18 mouse cellular contexts compared by ENCODE assay signal in genomic region chr2:28301313-28301712, GRCm38 (mm10).
DNase-seq lines count a peak whose midpoint lies in the region; ATAC-seq and TF ChIP-seq lines count a peak whose summit lies in the region.
"Had no signal": no experiment of that assay in that cellular context is flagged by ENCODE, and none has a peak within 500 bp of the region (broad histone marks: within the 10 kb centered on the region; RNA-seq: fewer than 3 reads in every experiment).

No protein-coding gene starts in this region.

- intact Hi-C loops in left cerebral cortex, adult 2 months (cut with DNase I) = loop anchor here (5.0 kb wide), 4 partner anchors 44 to 234 kb away; no protein-coding TSS in a partner anchor

- peak; percentile 70 for ATAC-seq in intestine, embryonic 15.5 days
- no peak for ATAC-seq in limb, embryonic 11.5 days (ENCODE audit: insufficient number of reproducible peaks, low FRiP score, low TSS enrichment, low read depth)
- no peak for ATAC-seq in hindbrain, embryonic 12.5 days (ENCODE audit: low FRiP score)
- ATAC-seq: activated CD4-positive, CD25-positive, alpha-beta regulatory T cell, adult 4 months; forebrain, embryonic 16.5 days; Patski had no signal

- H3K36me3 ChIP-seq in intestine, embryonic 15.5 days = no peaks in the 10 kb centered on the region
- no peaks in the 10 kb centered on the region for H3K36me3 ChIP-seq in limb, embryonic 11.5 days (ENCODE audit: control insufficient read depth, insufficient read depth, low read length)
- H3K36me3 ChIP-seq in hindbrain, embryonic 12.5 days = no peaks in the 10 kb centered on the region
- H3K36me3 ChIP-seq: embryonic facial prominence, embryonic 13.5 days; forebrain, embryonic 12.5 days; heart, embryonic 12.5 days; hindbrain, embryonic 10.5 days had no signal

- H3K9ac ChIP-seq in intestine, embryonic 15.5 days = no peak overlapping the region
- no peak overlapping the region for H3K9ac ChIP-seq in limb, embryonic 11.5 days (ENCODE audit: low read length)
- H3K9ac ChIP-seq in hindbrain, embryonic 12.5 days = no peak overlapping the region
- H3K9ac ChIP-seq: embryonic facial prominence, embryonic 13.5 days; forebrain, embryonic 12.5 days; heart, embryonic 12.5 days had no signal

- no peak for TF ChIP-seq CTCF in left cerebral cortex, adult 2 months (IDR thresholded peaks at IDR 0.05)

- DNase-seq in left cerebral cortex, adult 2 months (ENCODE audit: extremely low spot score in 1 of 2, low spot score in 2 of 2) = no peak
- no peak for DNase-seq in left cerebral cortex, adult 9 months (ENCODE audit: low spot score in 2 of 2)
- DNase-seq in limb, embryonic 11.5 days (ENCODE audit: low spot score) = peak; percentile 63
- no peak for DNase-seq in spleen, postnatal 10 days (ENCODE audit: low spot score in 2 of 2)
- DNase-seq: adrenal gland, postnatal 14 days; cerebellum, adult 18-20 months; cerebellum, adult 9-11 months; cerebellum, postnatal 36 days; gastrocnemius, postnatal 25 days had no signal

- no peak overlapping the region for H3K4me2 ChIP-seq in intestine, embryonic 15.5 days (replicated peaks)
- no peak overlapping the region for H3K4me2 ChIP-seq in limb, embryonic 11.5 days (ENCODE audit: low read depth, severe bottlenecking)
- no peak overlapping the region for H3K4me2 ChIP-seq in hindbrain, embryonic 12.5 days (replicated peaks)
- H3K4me2 ChIP-seq: embryonic facial prominence, embryonic 13.5 days; forebrain, embryonic 12.5 days; heart, embryonic 12.5 days had no signal

- peak overlapping the region; percentile 80 for H3K27ac ChIP-seq in left cerebral cortex, adult 2 months
- no peak overlapping the region for H3K27ac ChIP-seq in intestine, embryonic 15.5 days
- no peak overlapping the region for H3K27ac ChIP-seq in limb, embryonic 11.5 days (replicated peaks; ENCODE audit: low read depth, low read length)
- no peak overlapping the region for H3K27ac ChIP-seq in hindbrain, embryonic 12.5 days
- H3K27ac ChIP-seq: embryonic facial prominence, embryonic 13.5 days; forebrain, embryonic 12.5 days; hindbrain, embryonic 10.5 days had no signal

- 25% methylated on average over 4 of the region's 4 CpGs for WGBS in intestine, embryonic 15.5 days
- WGBS in limb, embryonic 11.5 days = 18% methylated on average over 4 of the region's 4 CpGs
- WGBS in hindbrain, embryonic 12.5 days = 73% methylated on average over 4 of the region's 4 CpGs

- no peaks in the 10 kb centered on the region for H3K27me3 ChIP-seq in intestine, embryonic 15.5 days (replicated peaks)
- H3K27me3 ChIP-seq in limb, embryonic 11.5 days (ENCODE audit: control insufficient read depth, insufficient read depth, low read length) = no peaks in the 10 kb centered on the region
- H3K27me3 ChIP-seq in hindbrain, embryonic 12.5 days = no peaks in the 10 kb centered on the region; the same call in 1 of the 2 replicates
- H3K27me3 ChIP-seq: embryonic facial prominence, embryonic 13.5 days; heart, embryonic 12.5 days had no signal

- H3K4me3 ChIP-seq in left cerebral cortex, adult 2 months = no peak overlapping the region
- no peak overlapping the region for H3K4me3 ChIP-seq in intestine, embryonic 15.5 days (replicated peaks)
- H3K4me3 ChIP-seq in limb, embryonic 11.5 days (ENCODE audit: low read depth, low read length) = no peak overlapping the region
- no peak overlapping the region for H3K4me3 ChIP-seq in hindbrain, embryonic 12.5 days
- H3K4me3 ChIP-seq: embryonic facial prominence, embryonic 13.5 days; forebrain, embryonic 12.5 days; heart, embryonic 12.5 days; hindbrain, embryonic 10.5 days had no signal

- H3K9me3 ChIP-seq in intestine, embryonic 15.5 days = no peaks in the 10 kb centered on the region
- no peaks in the 10 kb centered on the region for H3K9me3 ChIP-seq in limb, embryonic 11.5 days (ENCODE audit: control insufficient read depth, low read length)
- H3K9me3 ChIP-seq in hindbrain, embryonic 12.5 days (replicated peaks) = no peaks in the 10 kb centered on the region
- H3K9me3 ChIP-seq: embryonic facial prominence, embryonic 13.5 days; forebrain, embryonic 12.5 days; heart, embryonic 12.5 days; hindbrain, embryonic 10.5 days had no signal

- H3K4me1 ChIP-seq in intestine, embryonic 15.5 days (replicated peaks) = peaks cover 6% of the 10 kb centered on the region
- H3K4me1 ChIP-seq in limb, embryonic 11.5 days (ENCODE audit: control insufficient read depth, insufficient read depth, low read length) = peaks cover 8% of the 10 kb centered on the region
- H3K4me1 ChIP-seq in hindbrain, embryonic 12.5 days = peaks cover 6% of the 10 kb centered on the region
